Mouse (Mus musculus) CH12.LX (cell line): Measurements from ENCODE around the gene Hand1.

Source experiments
- CHD2 ChIP-seq: IDR thresholded peaks from 2 replicates; pipeline ENCODE4 v1.6.1; 2011; ENCODE audit warnings: low read length, improper control_type of control experiment
- CTCF ChIP-seq, 2 experiments: IDR thresholded peaks in 1 of 2; conservative IDR thresholded peaks in 1 of 2; 2 replicates each; pipeline ENCODE4 v1.5.1; 2011 to 2012; ENCODE audit warnings: low read depth in 2 of 2, low read length in 2 of 2, improper control_type of control experiment in 1 of 2, inconsistent platforms in 1 of 2, mild to moderate bottlenecking in 1 of 2, moderate library complexity in 1 of 2
- EP300 ChIP-seq: IDR thresholded peaks from 2 replicates; pipeline ENCODE4 v1.6.1; 2011; ENCODE audit warnings: low read length, improper control_type of control experiment
- HCFC1 ChIP-seq: IDR thresholded peaks from 2 replicates; pipeline ENCODE4 v1.6.1; 2012; ENCODE audit warnings: low read depth, mild to moderate bottlenecking, inconsistent platforms, low read length, improper control_type of control experiment
- MAX ChIP-seq: IDR thresholded peaks from 2 replicates; pipeline ENCODE4 v1.6.1; 2011; ENCODE audit warnings: low read length, improper control_type of control experiment
- POLR2A ChIP-seq: IDR thresholded peaks from 2 replicates; pipeline ENCODE4 v1.6.1; 2011; ENCODE audit warnings: low read depth, mild to moderate bottlenecking, improper control_type of control experiment, low read length
- POLR2AphosphoS2 ChIP-seq: IDR thresholded peaks from 2 replicates; pipeline ENCODE4 v1.6.1; 2011; ENCODE audit warnings: low read depth, low read length, improper control_type of control experiment
- RAD21 ChIP-seq: IDR thresholded peaks from 2 replicates; pipeline ENCODE4 v1.6.1; 2011; ENCODE audit warnings: low read depth, mild to moderate bottlenecking, low read length, improper control_type of control experiment, moderate library complexity
- TBP ChIP-seq: conservative IDR thresholded peaks from 2 replicates; pipeline ENCODE4 v1.6.1; 2011; ENCODE audit warnings: low read depth, low read length, improper control_type of control experiment
- TCF12 ChIP-seq: IDR thresholded peaks from 2 replicates; pipeline ENCODE4 v1.6.1; 2014; ENCODE audit warnings: low read depth, mild to moderate bottlenecking, inconsistent platforms, low read length, improper control_type of control experiment
- ZNF384 ChIP-seq: IDR thresholded peaks from 2 replicates; pipeline ENCODE4 v1.6.1; 2012; ENCODE audit warnings: low read depth, low read length, improper control_type of control experiment, inconsistent platforms

DNA sequence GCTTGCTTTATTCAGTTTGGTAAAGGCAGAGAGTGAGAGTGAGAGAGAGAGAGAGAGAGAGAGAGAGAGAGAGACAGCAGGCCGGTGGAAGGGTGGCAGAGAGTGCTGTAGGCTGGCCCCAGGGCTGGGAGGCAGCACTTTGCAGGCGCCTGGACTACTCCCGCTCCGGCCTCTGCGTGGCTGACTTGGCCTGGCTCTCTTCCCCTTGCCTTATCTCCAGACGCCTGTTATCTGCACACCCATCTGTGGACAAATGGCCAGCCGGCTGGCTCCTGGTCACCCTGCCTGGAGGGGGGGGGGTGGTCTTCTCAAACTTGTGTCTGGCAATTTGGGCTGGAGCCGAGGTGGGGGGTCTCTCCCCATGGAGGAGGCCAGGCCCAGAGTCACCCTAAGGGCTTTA, 32.0 kb upstream of the Hand1 start:
- TF ChIP-seq MAX = no peak
- TF ChIP-seq CTCF (conservative IDR thresholded peaks at IDR 0.05 in 1 of 2, IDR thresholded peaks at IDR 0.05 in 1 of 2; ENCODE audit: low read depth in 2 of 2, low read length in 2 of 2) = no peak
- TF ChIP-seq TCF12 = no peak
- no peak for TF ChIP-seq HCFC1
- TF ChIP-seq EP300 = no peak
- no peak for TF ChIP-seq POLR2A
- no peak for TF ChIP-seq POLR2AphosphoS2
- no peak for TF ChIP-seq CHD2
- TF ChIP-seq ZNF384 = no peak
- TF ChIP-seq RAD21 = no peak
- no peak for TF ChIP-seq TBP
